Mouse (Mus musculus) embryonic facial prominence, embryonic 14.5 days (tissue): ENCODE measurements around the gene Kansl3. TPM values are rescaled to one million over a fixed set of nuclear protein-coding genes. Genes with fewer than 3 reads are reported as not detected.

ENCODE experiments used
- ATAC-seq: fragments of 200-750 bp; cut with Nextera tagmentation; 2 replicates; pipeline ENCODE4 v1.8.0; 2017; ENCODE audit warnings: low read depth, moderate number of reproducible peaks, moderate TSS enrichment
- DNase-seq: peaks from one replicate; pipeline ENCODE4 v3.0.0-alpha.2; 2015; ENCODE audit warnings: low spot score
- H3K27ac ChIP-seq: fragments of 300-500 bp; sonication (generic); replicated peaks from 2 replicates; pipeline ENCODE4 v1.5.1; 2014; ENCODE audit warnings: low read depth, mild to moderate bottlenecking, low read length, moderate library complexity
- H3K27me3 ChIP-seq: fragments of 300-500 bp; sonication (generic); replicated peaks from 2 replicates; pipeline ENCODE4 v1.6.1; 2014; ENCODE audit warnings: low read length; ENCODE audit not compliant: control insufficient read depth, insufficient read depth
- H3K36me3 ChIP-seq: fragments of 300-500 bp; sonication (generic); 2 replicates; pipeline ENCODE4 v1.6.1; 2014; ENCODE audit warnings: low read length, mixed read lengths; ENCODE audit not compliant: control insufficient read depth, insufficient read depth
- H3K4me1 ChIP-seq: fragments of 300-500 bp; sonication (generic); 2 replicates; pipeline ENCODE4 v1.6.1; 2014; ENCODE audit warnings: antibody characterized with exemption, low read length; ENCODE audit not compliant: control insufficient read depth, insufficient read depth
- H3K4me2 ChIP-seq: fragments of 300-500 bp; sonication (generic); 2 replicates; pipeline ENCODE4 v1.6.1; 2014; ENCODE audit warnings: low read depth, mild to moderate bottlenecking, low read length, moderate library complexity, mixed read lengths
- H3K4me3 ChIP-seq: fragments of 300-500 bp; sonication (generic); 2 replicates; pipeline ENCODE4 v1.5.1; 2014; ENCODE audit warnings: low read depth, mild to moderate bottlenecking, low read length
- H3K9ac ChIP-seq: fragments of 300-500 bp; sonication (generic); 2 replicates; pipeline ENCODE4 v1.6.1; 2014; ENCODE audit warnings: low read depth, mild to moderate bottlenecking, low read length, moderate library complexity, mixed read lengths
- H3K9me3 ChIP-seq: fragments of 300-500 bp; sonication (generic); 2 replicates; pipeline ENCODE4 v1.6.1; 2016; ENCODE audit warnings: low read length; ENCODE audit not compliant: control insufficient read depth
- WGBS: fragments of 180-500 bp; shearing (Covaris S2); extraction: QIAGEN DNeasy Blood & Tissue Kit; methylation state at CpG from one replicate; pipeline ENCODE4 v1.1.7; 2014; 5-methylcytosine and 5-hydroxymethylcytosine counted together
- polyA plus RNA-seq: library from polyadenylated mRNA; unstranded; fragments of >200 nt; fragmentation: Nextera tagmentation; extraction: Ambion mirVana; gene quantifications from 2 replicates; pipeline ENCODE4 v1.2.1, GENCODE M21; 2014

Kansl3 gene
- polyA plus RNA-seq, 1 experiment from 2014 or later = 35.1 TPM

DNA sequence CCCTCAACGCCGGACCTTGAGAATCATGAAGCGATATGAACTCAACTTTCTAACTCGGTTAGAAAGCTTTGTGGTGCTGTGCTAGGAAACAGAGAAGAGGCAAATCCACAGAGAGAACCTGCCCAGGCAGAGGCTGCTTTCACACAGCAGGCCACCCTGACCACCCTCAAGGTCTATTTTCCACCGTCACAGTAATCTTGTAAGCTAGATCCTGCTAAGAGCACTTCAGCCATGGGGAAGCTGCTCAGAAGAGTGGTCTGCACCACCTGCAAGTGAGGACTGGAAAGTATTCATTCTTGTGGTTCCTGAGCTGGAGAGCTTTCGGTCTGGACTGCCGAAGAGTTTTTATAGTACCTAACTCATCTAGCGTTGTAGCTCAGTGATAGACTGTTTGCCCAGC, 66.7 kb downstream of the Kansl3 start:
- no peak for DNase-seq

DNA sequence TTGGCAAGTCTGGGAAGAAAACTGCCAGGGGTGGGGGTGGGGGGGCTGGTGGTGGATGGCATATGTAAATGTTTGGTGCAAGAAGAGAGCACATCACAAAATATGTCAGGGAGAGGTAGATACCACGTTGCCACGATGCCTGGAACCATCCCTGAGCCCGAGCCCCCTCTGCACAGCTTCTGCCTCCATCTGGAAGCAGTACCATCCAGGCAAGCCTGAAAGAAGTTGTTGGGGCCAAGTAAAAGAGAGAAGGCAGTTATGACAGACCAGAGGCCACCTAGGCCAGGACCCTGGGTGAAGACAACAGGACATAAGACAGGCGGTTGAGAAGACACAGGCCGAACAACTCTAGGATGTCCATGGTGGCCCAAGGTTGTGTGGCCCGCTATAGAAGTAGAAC, 68.5 kb downstream of the Kansl3 start:
- Histone ChIP-seq H3K36me3 (no peaks in the 10 kb centered on the region), H3K27me3 (peaks cover 35% of the 10 kb centered on the region), H3K9me3 (no peaks in the 10 kb centered on the region), H3K27ac (no peak overlapping the region), H3K4me3 (no peak overlapping the region), H3K4me1 (peaks cover 6% of the 10 kb centered on the region), H3K9ac (no peak overlapping the region), H3K4me2 (no peak overlapping the region)
- no peak for ATAC-seq
- DNase-seq = no peak
- 82% methylated on average over 6 of the region's 6 CpGs for WGBS

More for the DNA sequence above, 66.7 kb downstream of the Kansl3 start:
- Histone ChIP-seq H3K36me3 (no peaks in the 10 kb centered on the region), H3K9me3 (no peaks in the 10 kb centered on the region), H3K4me3 (no peak overlapping the region), H3K27ac (no peak overlapping the region), H3K4me1 (peaks cover 6% of the 10 kb centered on the region), H3K27me3 (peaks cover 35% of the 10 kb centered on the region), H3K9ac (no peak overlapping the region), H3K4me2 (no peak overlapping the region)
- ATAC-seq = no peak
- 67% methylated on average over 8 of the region's 8 CpGs for WGBS

DNA sequence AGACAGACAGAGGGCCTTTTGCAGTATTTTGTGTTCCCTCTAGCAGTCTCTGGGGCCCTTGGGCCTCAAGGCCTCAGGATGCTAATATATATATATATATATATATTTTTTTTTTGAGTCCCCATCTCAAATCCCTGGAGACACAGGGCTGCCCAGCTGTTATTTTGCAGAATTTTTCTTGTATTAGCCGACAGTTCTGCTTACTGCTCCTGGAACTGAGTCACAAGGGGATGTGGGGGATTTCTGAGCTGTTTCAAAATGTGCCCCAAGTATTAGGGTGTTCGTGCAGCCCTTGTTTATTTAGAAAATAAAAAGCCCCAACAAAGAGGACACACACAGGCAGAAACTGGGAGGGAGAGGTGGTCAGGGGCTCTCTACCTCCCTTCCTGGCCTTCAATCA, 69.3 kb downstream of the Kansl3 start:
- Histone ChIP-seq H3K9me3 (no peaks in the 10 kb centered on the region), H3K27ac (no peak overlapping the region), H3K4me1 (peaks cover 6% of the 10 kb centered on the region), H3K4me3 (no peak overlapping the region), H3K4me2 (no peak overlapping the region), H3K36me3 (no peaks in the 10 kb centered on the region), H3K27me3 (peaks cover 35% of the 10 kb centered on the region), H3K9ac (no peak overlapping the region)
- ATAC-seq (no peak), DNase-seq (no peak)
- 29% methylated on average over 2 of the region's 2 CpGs for WGBS

DNA sequence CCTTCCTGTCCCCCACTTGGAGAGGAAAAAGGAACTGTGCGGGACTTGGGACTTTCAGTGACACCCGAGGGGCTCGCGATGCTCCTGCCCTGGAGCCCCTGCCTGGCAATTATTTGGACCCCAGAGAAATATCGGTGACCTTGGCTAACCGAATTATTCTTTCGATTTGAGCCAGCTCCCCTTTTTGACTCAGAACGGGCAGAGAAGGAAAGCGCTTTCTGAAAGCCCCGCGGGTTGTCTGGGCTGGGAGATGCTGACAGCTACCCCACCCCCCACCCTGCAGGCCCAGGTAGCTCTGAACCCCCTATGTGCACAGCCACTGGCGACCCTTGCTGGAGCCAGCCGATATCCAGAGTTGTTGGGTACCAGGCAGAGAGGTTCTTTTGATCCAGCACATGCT, 69.9 kb downstream of the Kansl3 start:
- Histone ChIP-seq H3K27ac (no peak overlapping the region), H3K9ac (no peak overlapping the region; the same call in 1 of the 2 replicates), H3K27me3 (peaks cover 35% of the 10 kb centered on the region), H3K4me1 (peaks cover 6% of the 10 kb centered on the region), H3K36me3 (no peaks in the 10 kb centered on the region), H3K4me2 (no peak overlapping the region), H3K9me3 (no peaks in the 10 kb centered on the region), H3K4me3 (no peak overlapping the region)
- DNase-seq = no peak
- WGBS = 26% methylated on average over 13 of the region's 13 CpGs
- no peak for ATAC-seq

DNA sequence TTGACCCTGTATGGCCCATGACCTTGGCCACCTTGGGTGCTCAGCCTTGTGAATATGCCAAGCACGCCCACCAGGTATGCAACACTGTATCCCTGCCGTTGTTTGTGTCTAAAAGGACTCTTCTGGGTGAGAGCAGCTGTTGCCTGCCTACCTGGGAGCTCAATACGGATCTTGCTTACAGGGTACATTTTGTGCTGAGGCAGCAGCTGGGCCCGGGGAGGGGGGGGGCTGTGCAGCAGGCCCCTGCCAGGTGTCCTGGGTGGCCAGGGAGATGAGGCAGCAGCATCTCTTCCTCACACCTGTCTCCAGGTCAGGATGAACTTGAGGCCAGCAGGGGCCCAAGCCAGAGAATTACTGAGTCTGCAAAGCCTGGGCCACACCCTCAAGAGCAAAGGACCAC, 70.9 kb downstream of the Kansl3 start:
- H3K4me2 ChIP-seq = no peak overlapping the region
- WGBS = 66% methylated on average over 3 of the region's 4 CpGs
- H3K4me3 ChIP-seq = no peak overlapping the region

DNA sequence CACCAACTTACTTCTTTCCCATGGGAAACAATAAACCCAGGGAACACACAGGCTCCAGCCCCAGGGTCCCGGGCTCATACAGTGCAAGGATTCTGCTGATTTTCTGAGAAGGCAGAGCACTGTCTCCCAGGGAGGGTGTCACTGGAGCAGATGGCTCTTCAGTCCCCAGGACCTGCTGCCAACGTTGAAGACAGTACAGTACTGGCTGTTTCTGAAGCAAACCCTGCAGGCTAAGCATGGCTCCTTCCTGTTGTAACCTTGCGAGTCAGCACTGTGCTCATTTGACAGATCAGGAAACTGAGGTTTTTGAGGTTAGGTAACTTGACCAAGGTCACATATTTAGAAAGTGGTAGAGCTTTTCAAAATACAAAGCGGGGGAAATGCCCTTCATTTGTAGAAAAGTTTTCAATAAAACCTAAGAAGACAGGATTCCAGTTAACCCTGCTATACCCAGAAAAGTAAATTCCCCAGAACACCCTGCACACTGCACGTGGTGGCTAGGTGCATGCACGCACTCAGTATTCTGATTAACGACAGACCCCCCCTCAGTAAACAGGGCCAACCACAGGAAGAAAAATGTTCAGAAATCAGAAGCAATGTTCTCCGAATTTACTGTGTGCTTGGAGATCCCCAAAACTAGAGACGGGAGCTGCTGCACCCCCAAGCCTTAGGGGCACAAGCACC, 72.4 kb downstream of the Kansl3 start:
- ATAC-seq = no peak
- Histone ChIP-seq H3K4me3 (no peak overlapping the region), H3K27me3 (peaks cover 29% of the 10 kb centered on the region)

More for the DNA sequence above, 70.9 kb downstream of the Kansl3 start:
- Histone ChIP-seq H3K9ac (no peak overlapping the region), H3K4me1 (peaks cover 3% of the 10 kb centered on the region), H3K27me3 (peaks cover 35% of the 10 kb centered on the region), H3K9me3 (no peaks in the 10 kb centered on the region), H3K27ac (no peak overlapping the region), H3K36me3 (no peaks in the 10 kb centered on the region)
- ATAC-seq (no peak), DNase-seq (no peak)

DNA sequence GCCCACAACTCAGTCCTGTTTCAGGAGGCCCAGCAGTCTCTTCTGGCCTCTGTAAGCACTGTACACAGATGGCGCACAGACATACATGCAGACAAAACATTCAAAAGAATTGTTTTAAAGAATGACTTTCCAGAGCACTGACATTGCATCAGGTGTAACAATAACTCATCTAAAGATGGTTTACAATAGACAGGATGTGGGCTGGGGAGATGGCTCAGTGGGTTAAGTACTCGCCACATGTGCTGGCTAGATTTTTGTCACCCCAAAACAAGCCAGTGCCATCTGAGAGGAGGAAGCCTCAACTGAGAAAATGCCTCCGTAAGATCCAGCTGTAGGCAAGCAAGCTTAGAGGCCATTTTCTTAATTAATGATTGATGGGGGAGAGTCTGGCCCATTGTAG, 74.6 kb downstream of the Kansl3 start:
- Histone ChIP-seq H3K9ac (no peak overlapping the region), H3K4me1 (no peaks in the 10 kb centered on the region), H3K27ac (no peak overlapping the region), H3K9me3 (no peaks in the 10 kb centered on the region), H3K36me3 (no peaks in the 10 kb centered on the region), H3K4me3 (no peak overlapping the region), H3K27me3 (peaks cover 13% of the 10 kb centered on the region), H3K4me2 (no peak overlapping the region)
- WGBS = 76% methylated on average over 3 of the region's 3 CpGs
- ATAC-seq (no peak), DNase-seq (no peak)

More for the DNA sequence above, 72.4 kb downstream of the Kansl3 start:
- H3K9me3 ChIP-seq = no peaks in the 10 kb centered on the region
- 64% methylated on average over 9 of the region's 9 CpGs for WGBS
- DNase-seq = no peak
- no peak overlapping the region for H3K27ac ChIP-seq
- H3K36me3 ChIP-seq = no peaks in the 10 kb centered on the region
- no peak overlapping the region for H3K4me2 ChIP-seq
- no peak overlapping the region for H3K9ac ChIP-seq
- no peaks in the 10 kb centered on the region for H3K4me1 ChIP-seq

DNA sequence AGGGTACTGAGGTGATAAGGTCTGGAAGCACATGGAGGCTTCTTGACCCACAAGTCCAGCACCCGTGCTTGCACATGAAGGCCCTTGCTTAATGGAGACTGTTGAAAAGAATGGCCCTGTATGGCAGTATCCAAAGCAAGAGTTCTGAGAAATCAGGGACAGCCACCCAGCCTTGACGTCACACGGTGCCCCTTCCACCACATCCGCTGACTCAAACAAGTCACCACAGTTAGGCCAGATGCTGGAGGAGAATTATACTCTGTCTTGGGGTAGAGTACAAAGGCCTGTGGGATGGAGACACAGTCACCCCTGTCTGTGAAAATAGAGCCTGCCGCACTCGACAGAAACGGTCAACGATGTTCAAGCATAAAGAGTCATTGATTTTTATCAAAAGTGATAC, 75.5 kb downstream of the Kansl3 start:
- no peak overlapping the region for H3K27ac ChIP-seq
- no peaks in the 10 kb centered on the region for H3K9me3 ChIP-seq
- DNase-seq (no peak), ATAC-seq (no peak)
- no peaks in the 10 kb centered on the region for H3K36me3 ChIP-seq
- whole genome bisulfite sequencing = 91% methylated on average over 8 of the region's 8 CpGs
- no peak overlapping the region for H3K9ac ChIP-seq
- no peaks in the 10 kb centered on the region for H3K4me1 ChIP-seq
- peaks cover 6% of the 10 kb centered on the region; the same call in 1 of the 2 replicates for H3K27me3 ChIP-seq
- H3K4me2 ChIP-seq = no peak overlapping the region
- H3K4me3 ChIP-seq = no peak overlapping the region
